Comparison of ENCODE assay signal across 31 mouse cellular contexts in the genomic region with DNA sequence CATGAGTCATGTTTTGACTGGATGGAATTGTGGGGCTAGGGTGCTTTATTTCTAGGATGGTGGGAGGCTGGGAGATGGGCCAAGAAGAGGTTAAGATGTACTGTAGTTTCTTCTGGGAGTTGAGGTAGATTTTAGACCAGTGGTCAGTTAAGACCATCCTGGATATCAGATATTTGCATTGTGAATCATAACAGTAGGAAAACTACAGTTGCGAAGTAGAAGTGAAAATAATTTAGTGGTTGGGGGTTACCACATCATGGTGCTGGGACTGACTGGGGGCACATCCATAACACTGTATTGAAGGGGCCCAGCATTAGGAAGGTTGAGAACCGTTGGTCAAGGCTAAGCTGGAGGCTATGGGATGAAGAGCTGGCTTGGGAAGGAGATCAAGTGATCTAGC.
"Had no signal": no experiment of that assay in that cellular context is flagged by ENCODE, and none has a peak within 500 bp of the region (broad histone marks: within the 10 kb centered on the region; RNA-seq: fewer than 3 reads in every experiment).

No protein-coding gene starts in this region.

- H3K27ac ChIP-seq: limb, embryonic 10.5 days; limb, embryonic 12.5 days; limb, embryonic 13.5 days; limb, embryonic 15.5 days; liver, embryonic 12.5 days; liver, embryonic 13.5 days; liver, embryonic 14.5 days; liver, embryonic 15.5 days; lung, embryonic 15.5 days; macrophage; midbrain, embryonic 10.5 days; midbrain, embryonic 12.5 days; midbrain, embryonic 13.5 days; midbrain, embryonic 15.5 days had no signal

- H3K9me3 ChIP-seq: limb, embryonic 10.5 days; limb, embryonic 12.5 days; limb, embryonic 13.5 days; limb, embryonic 15.5 days; liver, embryonic 12.5 days; liver, embryonic 13.5 days; liver, embryonic 15.5 days; lung, embryonic 15.5 days; megakaryocyte, embryonic 14.5 days; midbrain, embryonic 10.5 days; midbrain, embryonic 12.5 days; midbrain, embryonic 13.5 days; midbrain, embryonic 15.5 days had no signal

- DNase-seq: left cerebral cortex, postnatal 4 days; liver; liver, embryonic 13.5 days; liver, postnatal 0 days; lung, adult 18-20 months; lung, adult 2 months; lung, embryonic 14.5 days; lung, postnatal 10 days; lung, postnatal 14 days; lung, postnatal 36 days; lung, postnatal 4 days; midbrain, embryonic 14.5 days had no signal

- H3K4me2 ChIP-seq: limb, embryonic 12.5 days; limb, embryonic 13.5 days; limb, embryonic 15.5 days; liver, embryonic 11.5 days; liver, embryonic 12.5 days; liver, embryonic 13.5 days; liver, embryonic 15.5 days; lung, embryonic 14.5 days; lung, embryonic 15.5 days; midbrain, embryonic 11.5 days; midbrain, embryonic 12.5 days; midbrain, embryonic 13.5 days; midbrain, embryonic 15.5 days had no signal

- H3K9ac ChIP-seq: limb, embryonic 12.5 days; limb, embryonic 13.5 days; limb, embryonic 15.5 days; liver, embryonic 12.5 days; liver, embryonic 13.5 days; liver, embryonic 14.5 days; liver, embryonic 15.5 days; liver, postnatal 0 days; lung, embryonic 14.5 days; lung, embryonic 15.5 days; midbrain, embryonic 12.5 days; midbrain, embryonic 13.5 days; midbrain, embryonic 15.5 days had no signal

- H3K36me3 ChIP-seq: limb, embryonic 10.5 days; limb, embryonic 12.5 days; limb, embryonic 13.5 days; limb, embryonic 15.5 days; liver, embryonic 12.5 days; liver, embryonic 13.5 days; liver, embryonic 15.5 days; lung, embryonic 15.5 days; midbrain, embryonic 10.5 days; midbrain, embryonic 12.5 days; midbrain, embryonic 13.5 days; midbrain, embryonic 15.5 days had no signal

- H3K27me3 ChIP-seq: limb, embryonic 12.5 days; limb, embryonic 13.5 days; limb, embryonic 15.5 days; liver, embryonic 12.5 days; liver, embryonic 13.5 days; liver, embryonic 15.5 days; lung, embryonic 15.5 days; megakaryocyte, embryonic 14.5 days; midbrain, embryonic 12.5 days; midbrain, embryonic 13.5 days had no signal

- ATAC-seq: liver, embryonic 12.5 days; liver, postnatal 0 days; lung, postnatal 0 days; midbrain, embryonic 13.5 days; midbrain, embryonic 15.5 days; midbrain, embryonic 16.5 days had no signal

- H3K4me3 ChIP-seq: limb, embryonic 10.5 days; limb, embryonic 12.5 days; limb, embryonic 13.5 days; limb, embryonic 15.5 days; liver, embryonic 12.5 days; liver, embryonic 13.5 days; liver, embryonic 15.5 days; lung, embryonic 15.5 days; megakaryocyte, embryonic 14.5 days; midbrain, embryonic 10.5 days; midbrain, embryonic 12.5 days; midbrain, embryonic 13.5 days; midbrain, embryonic 15.5 days; myocyte had no signal
